Mouse (Mus musculus) kidney, embryonic 16.5 days (tissue): ENCODE data around the gene Gm20388. TPM values are rescaled to one million over a fixed set of nuclear protein-coding genes. Genes with fewer than 3 reads are reported as not detected.

Experiments used
- ATAC-seq: fragments of 200-750 bp; cut with Nextera tagmentation; 2 replicates; pipeline ENCODE4 v1.8.0; 2017; ENCODE audit warnings: moderate TSS enrichment; ENCODE audit not compliant: low FRiP score, low TSS enrichment
- H3K27ac ChIP-seq: fragments of 300-500 bp; sonication (generic); 2 replicates; pipeline ENCODE4 v1.5.1; 2014; ENCODE audit warnings: low read length
- H3K27me3 ChIP-seq: fragments of 300-500 bp; sonication (generic); 2 replicates; pipeline ENCODE4 v1.6.1; 2014; ENCODE audit warnings: low read length, control low read depth, mixed read lengths; ENCODE audit not compliant: insufficient read depth
- H3K36me3 ChIP-seq: fragments of 300-500 bp; sonication (generic); 2 replicates; pipeline ENCODE4 v1.6.1; 2014; ENCODE audit warnings: low read length, control low read depth, mixed read lengths; ENCODE audit not compliant: insufficient read depth
- H3K4me1 ChIP-seq: fragments of 300-500 bp; sonication (generic); 2 replicates; pipeline ENCODE4 v1.6.1; 2014; ENCODE audit warnings: low read length, control low read depth, mixed read lengths; ENCODE audit not compliant: insufficient read depth
- H3K4me2 ChIP-seq: fragments of 300-500 bp; sonication (generic); replicated peaks from 2 replicates; pipeline ENCODE4 v1.6.1; 2014; ENCODE audit warnings: low read depth, low read length
- H3K4me3 ChIP-seq: fragments of 300-500 bp; sonication (generic); 2 replicates; pipeline ENCODE4 v1.5.1; 2014; ENCODE audit warnings: mild to moderate bottlenecking, low read length
- H3K9ac ChIP-seq: fragments of 300-500 bp; sonication (generic); replicated peaks from 2 replicates; pipeline ENCODE4 v1.6.1; 2014; ENCODE audit warnings: low read length
- H3K9me3 ChIP-seq: fragments of 300-500 bp; sonication (generic); 2 replicates; pipeline ENCODE4 v1.6.1; 2016; ENCODE audit warnings: low read length, control low read depth
- WGBS: fragments of 180-500 bp; shearing (Covaris S2); extraction: QIAGEN DNeasy Blood & Tissue Kit; methylation state at CpG from one replicate; pipeline ENCODE4 v1.1.7; 2014; 5-methylcytosine and 5-hydroxymethylcytosine counted together
- polyA plus RNA-seq: library from polyadenylated mRNA; unstranded; fragments of >200 nt; fragmentation: Nextera tagmentation; extraction: Ambion mirVana; gene quantifications from 2 replicates; pipeline ENCODE4 v1.2.1, GENCODE M21; 2015

The Gm20388 gene
- polyA plus RNA-seq, 1 experiment from 2014 or later: 7.7 TPM

DNA sequence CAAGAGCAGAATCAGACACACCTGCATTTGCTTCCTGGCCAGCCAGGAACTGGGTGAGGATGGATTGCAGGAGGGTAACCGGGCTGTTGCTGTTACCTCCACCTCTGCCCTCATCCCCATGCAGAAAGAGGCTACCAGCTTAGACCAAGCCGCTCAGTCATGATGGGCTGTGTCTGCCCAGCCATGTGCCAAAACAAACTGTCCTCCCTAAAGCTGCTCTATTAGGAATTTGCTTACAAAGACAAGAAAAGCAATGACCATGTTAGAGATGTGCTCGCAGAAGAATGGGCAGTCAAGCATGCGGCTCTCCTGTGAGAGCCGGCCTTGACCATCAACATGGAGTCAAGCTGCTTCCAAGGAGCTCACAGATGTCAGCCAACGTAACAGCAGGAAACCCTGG, 1454.0 kb downstream of the Gm20388 start:
- no peak overlapping the region for H3K9ac ChIP-seq
- no peak overlapping the region for H3K4me3 ChIP-seq
- WGBS: 45% methylated on average over 6 of the region's 6 CpGs
- H3K27me3 ChIP-seq: no peaks in the 10 kb centered on the region
- peak overlapping the region; percentile 11; the same call in 1 of the 2 replicates for H3K27ac ChIP-seq
- no peak overlapping the region for H3K4me2 ChIP-seq
- peak; percentile 42; the same call in 1 of the 2 replicates for ATAC-seq
- H3K4me1 ChIP-seq: peaks cover 50% of the 10 kb centered on the region
- no peaks in the 10 kb centered on the region for H3K36me3 ChIP-seq
- H3K9me3 ChIP-seq: 0 out of 2 replicates have a peak, but pooled peaks cover 3% of the 10 kb centered on the region

DNA sequence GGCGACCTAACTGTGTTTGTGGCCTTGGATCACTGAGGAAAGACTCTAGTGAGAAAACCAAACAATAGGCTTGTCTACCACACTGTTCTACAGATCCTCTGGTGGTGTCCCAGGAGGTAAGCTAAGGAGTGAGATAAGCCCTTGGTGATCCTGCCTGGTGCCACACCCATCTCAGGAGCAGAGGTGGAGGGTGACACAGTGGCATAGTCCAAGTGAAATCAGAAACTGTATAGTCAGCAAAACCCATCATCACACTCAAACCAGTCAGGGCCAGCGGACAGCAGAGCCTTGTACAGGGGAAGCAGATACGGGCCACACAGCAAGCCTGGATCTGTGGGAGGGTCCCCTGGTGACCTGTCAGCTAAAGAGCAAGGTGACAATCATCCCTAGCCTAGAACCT, 1454.5 kb downstream of the Gm20388 start:
- H3K27me3 ChIP-seq: no peaks in the 10 kb centered on the region
- H3K9ac ChIP-seq: no peak overlapping the region
- H3K36me3 ChIP-seq: no peaks in the 10 kb centered on the region
- H3K27ac ChIP-seq: peak overlapping the region; percentile 11; the same call in 1 of the 2 replicates
- H3K4me3 ChIP-seq: no peak overlapping the region
- 0 out of 2 replicates have a peak, but pooled peaks cover 3% of the 10 kb centered on the region for H3K9me3 ChIP-seq
- H3K4me1 ChIP-seq: peaks cover 49% of the 10 kb centered on the region
- WGBS: 68% methylated on average over 3 of the region's 3 CpGs
- no peak overlapping the region for H3K4me2 ChIP-seq
- no peak for ATAC-seq

DNA sequence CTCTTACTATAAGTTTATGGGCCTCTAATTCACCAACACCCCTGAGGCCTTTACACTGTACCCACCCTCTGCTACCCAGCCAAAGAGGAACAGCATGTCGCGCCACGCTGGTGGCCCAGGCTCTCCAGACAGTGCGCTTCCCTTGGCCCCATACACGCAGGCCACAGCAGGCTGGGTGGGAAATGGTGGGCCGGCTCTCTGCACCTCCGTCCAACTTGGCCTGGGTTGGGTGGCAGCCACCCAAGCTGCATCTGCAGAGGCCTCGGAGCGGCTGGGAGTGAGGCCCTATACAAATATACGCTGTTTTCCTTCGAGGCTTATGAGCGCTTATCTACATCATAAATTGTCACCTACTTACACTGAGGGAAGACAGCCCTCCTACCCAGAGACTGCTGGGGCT, 1456.0 kb downstream of the Gm20388 start:
- H3K27me3 ChIP-seq: no peaks in the 10 kb centered on the region
- 58% methylated on average over 12 of the region's 12 CpGs for WGBS
- H3K9ac ChIP-seq: no peak overlapping the region
- H3K9me3 ChIP-seq: 0 out of 2 replicates have a peak, but pooled peaks cover 3% of the 10 kb centered on the region
- H3K36me3 ChIP-seq: no peaks in the 10 kb centered on the region
- H3K4me3 ChIP-seq: no peak overlapping the region
- ATAC-seq: peak; percentile 43; the same call in 1 of the 2 replicates
- peak overlapping the region; percentile 37; the same call in 1 of the 2 replicates for H3K27ac ChIP-seq
- H3K4me1 ChIP-seq: peaks cover 36% of the 10 kb centered on the region
- no peak overlapping the region for H3K4me2 ChIP-seq

DNA sequence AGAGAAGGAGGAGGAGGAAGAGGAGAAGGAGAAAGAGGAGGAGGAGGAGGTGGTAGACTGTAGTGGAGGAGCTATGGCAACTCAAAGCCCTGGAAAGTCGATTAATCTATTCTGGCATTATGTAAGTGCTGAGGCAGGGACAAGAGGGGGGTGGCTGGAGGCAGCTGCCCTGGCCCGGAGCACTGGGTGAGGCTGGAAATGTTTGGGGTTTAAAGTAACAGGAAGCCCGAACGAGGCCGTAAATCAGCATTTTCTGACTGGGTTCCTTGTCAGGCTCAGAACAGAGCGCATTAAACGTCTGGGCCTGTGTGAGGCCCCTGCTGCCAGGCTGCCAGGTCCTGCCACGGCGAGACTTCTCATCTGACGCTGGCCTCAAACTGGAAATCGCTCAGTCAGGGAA, 1458.2 kb downstream of the Gm20388 start:
- Histone ChIP-seq H3K4me2 (no peak overlapping the region), H3K9ac (0 out of 2 replicates have a peak overlapping the region, but pooled peaks have one; percentile 27), H3K4me1 (peaks cover 45% of the 10 kb centered on the region), H3K4me3 (no peak overlapping the region), H3K27ac (no peak overlapping the region), H3K27me3 (no peaks in the 10 kb centered on the region), H3K9me3 (no peaks in the 10 kb centered on the region), H3K36me3 (no peaks in the 10 kb centered on the region)
- 8% methylated on average over 11 of the region's 11 CpGs for WGBS
- ATAC-seq: no peak

DNA sequence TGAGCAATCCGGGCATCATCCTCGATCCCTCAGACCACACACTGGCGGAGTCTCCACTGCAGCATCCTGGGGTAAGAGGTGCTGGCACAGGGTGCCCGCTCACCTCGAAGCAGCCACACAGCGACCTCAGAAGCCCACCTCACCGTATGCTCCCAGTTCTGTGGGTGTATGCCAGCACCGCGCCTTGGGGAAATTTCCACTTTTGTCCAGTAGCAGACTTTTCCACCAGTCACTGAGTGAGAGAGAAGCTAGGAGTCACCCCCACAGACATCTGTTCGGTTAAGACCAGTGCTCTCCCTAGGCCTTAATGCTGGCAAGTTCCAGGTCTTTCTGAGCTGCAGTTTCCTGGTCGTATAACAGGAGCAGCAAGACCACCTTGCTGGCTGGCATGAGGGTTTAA, 1458.7 kb downstream of the Gm20388 start:
- 0 out of 2 replicates have a peak overlapping the region, but pooled peaks have one; percentile 27 for H3K9ac ChIP-seq
- no peaks in the 10 kb centered on the region for H3K36me3 ChIP-seq
- no peak overlapping the region for H3K27ac ChIP-seq
- WGBS: 71% methylated on average over 11 of the region's 11 CpGs
- no peak overlapping the region for H3K4me2 ChIP-seq
- ATAC-seq: no peak
- no peaks in the 10 kb centered on the region for H3K9me3 ChIP-seq
- H3K4me3 ChIP-seq: no peak overlapping the region
- H3K4me1 ChIP-seq: peaks cover 47% of the 10 kb centered on the region
- no peaks in the 10 kb centered on the region for H3K27me3 ChIP-seq

DNA sequence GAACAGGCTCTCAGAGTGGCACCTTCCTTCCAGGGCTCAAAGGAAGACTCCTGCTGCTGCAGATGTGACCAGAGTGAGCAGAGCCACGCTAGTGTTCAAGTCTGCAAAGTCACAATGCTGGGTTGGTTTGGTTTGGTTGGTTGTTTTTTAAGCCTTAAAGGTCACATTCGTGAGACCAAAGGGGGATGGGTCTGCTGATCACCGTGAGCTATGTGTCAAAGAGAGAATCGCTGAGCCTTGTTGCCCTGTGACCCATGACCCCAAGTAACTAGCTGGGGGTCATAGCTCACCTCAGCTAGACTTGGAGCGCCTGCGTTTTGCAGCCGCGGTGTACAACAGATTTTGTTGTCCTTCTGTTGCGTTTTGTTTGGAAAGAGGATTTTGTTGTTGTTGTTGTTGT, 1460.6 kb downstream of the Gm20388 start:
- Histone ChIP-seq H3K9ac (no peak overlapping the region), H3K36me3 (no peaks in the 10 kb centered on the region), H3K4me2 (no peak overlapping the region), H3K9me3 (no peaks in the 10 kb centered on the region), H3K4me3 (no peak overlapping the region), H3K27me3 (no peaks in the 10 kb centered on the region), H3K27ac (no peak overlapping the region), H3K4me1 (peaks cover 56% of the 10 kb centered on the region)
- no peak for ATAC-seq
- WGBS: 51% methylated on average over 9 of the region's 9 CpGs

DNA sequence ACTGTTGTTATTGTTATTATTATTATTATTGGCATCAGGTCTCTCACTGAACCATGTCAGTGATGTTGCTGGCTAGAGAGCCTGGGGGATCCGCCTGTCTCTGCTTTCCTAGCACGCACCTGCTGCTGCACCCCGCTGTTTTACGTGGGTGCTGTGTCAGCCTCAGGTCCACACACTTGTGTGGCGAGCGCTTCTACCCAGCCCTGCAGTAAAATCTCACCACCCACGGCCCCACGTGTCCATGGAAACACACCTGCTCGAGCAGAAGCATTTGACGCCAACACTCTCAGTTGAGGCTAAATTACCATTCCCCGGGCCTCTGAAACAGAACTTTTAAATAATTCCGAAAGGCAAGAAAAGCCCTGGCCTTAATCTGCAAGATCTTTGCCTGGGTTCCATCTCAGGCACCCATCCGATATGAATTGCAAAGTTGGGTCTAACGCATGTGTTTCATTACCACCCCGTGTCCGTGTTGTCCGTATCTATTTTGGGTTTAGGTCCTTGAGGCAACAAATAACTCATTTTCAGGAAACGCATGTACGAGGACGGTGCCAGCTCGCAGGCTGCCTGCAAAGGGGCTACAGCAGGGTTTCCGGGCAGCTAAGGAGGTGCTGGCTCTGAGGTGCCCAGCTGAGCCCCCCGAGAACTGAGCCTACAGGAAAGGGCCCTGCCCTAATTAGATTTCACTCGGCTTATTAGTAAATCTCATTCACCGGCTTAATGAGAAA, 1461.4 kb downstream of the Gm20388 start:
- 74% methylated on average over 25 of the region's 25 CpGs for WGBS
- no peak overlapping the region for H3K4me2 ChIP-seq
- H3K36me3 ChIP-seq: no peaks in the 10 kb centered on the region
- no peak overlapping the region for H3K4me3 ChIP-seq
- H3K4me1 ChIP-seq: peaks cover 64% of the 10 kb centered on the region
- H3K27ac ChIP-seq: no peak overlapping the region
- ATAC-seq: no peak
- no peaks in the 10 kb centered on the region for H3K27me3 ChIP-seq
- H3K9me3 ChIP-seq: no peaks in the 10 kb centered on the region
- no peak overlapping the region for H3K9ac ChIP-seq

DNA sequence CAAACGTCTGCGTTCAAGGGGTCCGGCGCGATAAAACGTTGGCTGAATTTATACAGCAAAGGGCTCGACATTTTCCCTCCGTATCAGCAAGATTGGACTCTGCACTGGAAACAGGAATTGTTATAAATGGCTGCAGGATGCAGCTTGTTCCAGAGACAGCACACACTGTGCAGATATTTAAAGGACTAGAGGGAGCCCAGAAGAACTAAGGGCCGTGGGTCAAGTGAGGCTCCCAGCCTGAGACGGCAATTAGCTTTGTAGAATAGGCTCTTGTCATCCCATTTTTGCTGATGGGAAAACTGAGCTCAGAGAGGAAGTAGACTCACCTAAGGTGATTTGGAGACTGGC, 1462.0 kb downstream of the Gm20388 start:
- Histone ChIP-seq H3K4me2 (no peak overlapping the region), H3K27ac (peak overlapping the region; percentile 40; the same call in 1 of the 2 replicates), H3K4me1 (peaks cover 69% of the 10 kb centered on the region), H3K27me3 (no peaks in the 10 kb centered on the region), H3K36me3 (no peaks in the 10 kb centered on the region), H3K9ac (no peak overlapping the region), H3K4me3 (no peak overlapping the region), H3K9me3 (no peaks in the 10 kb centered on the region)
- 67% methylated on average over 10 of the region's 10 CpGs for WGBS
- no peak for ATAC-seq

DNA sequence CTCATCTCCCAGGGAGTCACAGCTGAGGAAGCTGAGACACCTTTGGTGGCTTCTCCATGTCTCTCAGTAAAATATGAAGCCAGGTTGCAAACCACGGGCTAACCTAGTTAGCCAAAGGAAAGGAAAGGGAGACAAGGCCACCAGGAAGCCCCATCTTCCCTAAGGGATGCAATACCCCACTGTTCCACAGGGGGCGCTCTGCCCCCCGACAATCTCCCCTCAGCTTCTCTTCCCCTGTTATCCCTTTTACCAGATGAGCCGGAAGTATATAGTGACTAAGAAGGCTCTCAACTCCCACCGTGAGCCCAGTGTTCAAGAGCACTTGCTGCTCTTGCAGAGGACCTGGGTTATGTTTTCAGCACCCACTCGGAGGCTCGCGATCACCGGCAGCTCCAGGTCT, 1463.6 kb downstream of the Gm20388 start:
- no peak for ATAC-seq

DNA sequence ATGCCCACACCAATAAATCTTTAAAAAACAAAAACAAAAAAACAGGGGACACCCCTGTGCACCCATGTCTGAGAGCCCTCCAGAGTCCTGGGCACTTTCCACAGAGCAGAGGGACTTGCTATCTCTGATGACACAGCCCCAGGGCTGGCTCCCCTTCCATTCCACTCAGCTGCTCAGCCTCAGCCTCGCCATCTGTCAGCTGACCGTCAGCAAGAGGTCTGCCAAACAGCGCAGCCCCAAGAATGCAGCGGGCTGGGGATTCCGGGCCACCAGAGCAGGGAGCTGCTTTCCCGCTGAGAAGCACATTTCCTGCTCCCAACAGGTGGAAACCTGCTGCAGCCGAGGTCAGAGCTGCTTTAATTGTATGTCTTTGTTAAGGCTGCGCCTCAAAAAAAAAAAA, 1464.1 kb downstream of the Gm20388 start:
- no peak overlapping the region for H3K4me2 ChIP-seq
- H3K27ac ChIP-seq: peak overlapping the region; percentile 85
- no peak overlapping the region for H3K4me3 ChIP-seq
- H3K36me3 ChIP-seq: no peaks in the 10 kb centered on the region
- 10% methylated on average over 8 of the region's 8 CpGs for WGBS
- H3K27me3 ChIP-seq: no peaks in the 10 kb centered on the region
- peaks cover 71% of the 10 kb centered on the region for H3K4me1 ChIP-seq
- H3K9ac ChIP-seq: 0 out of 2 replicates have a peak overlapping the region, but pooled peaks have one; percentile 7
- no peak for ATAC-seq
- H3K9me3 ChIP-seq: no peaks in the 10 kb centered on the region

More for the DNA sequence above, 1463.6 kb downstream of the Gm20388 start:
- no peaks in the 10 kb centered on the region for H3K36me3 ChIP-seq
- no peaks in the 10 kb centered on the region for H3K27me3 ChIP-seq
- H3K27ac ChIP-seq: peak overlapping the region; percentile 85
- H3K9ac ChIP-seq: 0 out of 2 replicates have a peak overlapping the region, but pooled peaks have one; percentile 7
- WGBS: 42% methylated on average over 9 of the region's 9 CpGs
- peaks cover 70% of the 10 kb centered on the region for H3K4me1 ChIP-seq
- no peaks in the 10 kb centered on the region for H3K9me3 ChIP-seq
- no peak overlapping the region for H3K4me2 ChIP-seq
- H3K4me3 ChIP-seq: no peak overlapping the region
